Mouse (Mus musculus) lung, postnatal 0 days (tissue): ENCODE data around the gene Nr1i3.

Source experiments
- CTCF ChIP-seq: IDR thresholded peaks from 2 replicates; pipeline ENCODE4 v1.5.1; 2016; ENCODE audit warnings: antibody characterized with exemption, mild to moderate bottlenecking
- EP300 ChIP-seq: IDR thresholded peaks from 2 replicates; pipeline ENCODE4 v1.6.1; 2016; ENCODE audit warnings: antibody characterized with exemption, mild to moderate bottlenecking, control low read depth

DNA sequence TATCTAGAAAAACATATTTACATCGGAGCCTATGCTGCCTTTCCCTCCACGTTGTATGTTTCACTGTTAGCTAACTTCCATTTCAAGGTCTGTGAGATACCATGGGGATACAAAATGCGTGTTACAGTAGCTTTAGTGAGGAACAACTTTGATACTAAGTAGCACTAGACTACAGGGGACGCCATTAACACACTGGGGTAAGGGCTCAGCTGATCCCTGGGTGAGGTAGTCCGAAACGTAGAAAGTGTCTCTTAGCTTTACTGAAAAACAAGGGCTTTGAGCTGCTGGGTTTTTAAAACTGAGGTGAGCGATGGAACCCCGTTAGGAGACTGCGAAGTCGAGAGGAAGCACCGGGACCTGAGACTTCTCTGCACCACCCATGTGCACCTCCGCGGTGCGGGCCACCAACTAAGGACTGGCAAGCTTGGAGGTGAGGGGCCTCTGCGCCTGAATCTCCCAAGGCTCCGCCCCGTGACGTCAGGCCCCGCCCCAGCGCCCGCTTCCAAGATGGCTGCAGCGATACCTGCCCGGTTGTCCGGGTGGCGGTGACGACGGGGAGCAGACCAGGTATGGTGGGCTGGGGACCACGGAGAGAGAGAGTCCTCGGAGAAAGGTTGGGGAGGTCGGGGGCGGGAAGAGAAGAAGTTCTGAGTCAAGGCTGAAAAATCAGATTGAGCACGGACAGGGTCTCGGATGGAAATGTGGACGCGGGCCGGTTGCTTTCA lies 56.2 kb downstream of the Nr1i3 start, which contains the start of gene B4galt3:
- no peak; the same call in 1 of the 2 replicates for TF ChIP-seq CTCF
- 0 out of 2 replicates have a peak, but pooled peaks have one; percentile 18 for TF ChIP-seq EP300
